9 mouse cellular contexts compared by ENCODE assay signal in the genomic region with DNA sequence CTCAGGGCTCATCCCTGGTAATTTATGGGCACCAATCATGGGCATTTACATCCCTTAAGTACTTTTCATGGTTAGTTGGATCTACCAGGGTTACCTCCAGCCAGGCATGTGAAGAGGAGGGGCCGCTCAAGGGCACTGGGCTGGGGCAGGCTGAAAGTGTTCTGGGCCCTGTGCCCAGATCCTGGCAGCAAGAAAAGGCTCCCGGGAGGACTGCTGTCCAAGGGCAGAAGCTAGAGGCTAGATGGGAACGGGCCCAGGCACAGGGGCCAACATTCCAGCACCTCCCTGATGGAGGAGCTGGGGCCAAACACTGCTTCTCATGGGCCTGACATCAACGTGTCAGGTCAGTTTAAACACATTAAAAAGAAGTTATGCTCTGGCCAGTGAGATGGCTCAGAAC. TPM values are rescaled to one million over a fixed set of nuclear protein-coding genes. Genes with fewer than 3 reads are reported as not detected.
DNase-seq lines count a peak whose midpoint lies in the region; ATAC-seq and TF ChIP-seq lines count a peak whose summit lies in the region.
"Had no signal": no experiment of that assay in that cellular context is flagged by ENCODE, and none has a peak within 500 bp of the region (broad histone marks: within the 10 kb centered on the region; RNA-seq: fewer than 3 reads in every experiment).

No protein-coding gene starts in this region.

- no peak for TF ChIP-seq EP300 in liver, postnatal 0 days (IDR thresholded peaks at IDR 0.05; ENCODE audit: low read depth)

- no peaks in the 10 kb centered on the region for H3K36me3 ChIP-seq in kidney, postnatal 0 days (ENCODE audit: insufficient read depth, low read length)
- H3K36me3 ChIP-seq in liver, postnatal 0 days (replicated peaks; ENCODE audit: insufficient read depth, low read length), result no peaks in the 10 kb centered on the region
- H3K36me3 ChIP-seq: midbrain, embryonic 12.5 days had no signal

- H3K27me3 ChIP-seq in kidney, postnatal 0 days (ENCODE audit: insufficient read depth, low read length), result no peaks in the 10 kb centered on the region
- H3K27me3 ChIP-seq in liver, postnatal 0 days (ENCODE audit: insufficient read depth, low read length), result no peaks in the 10 kb centered on the region

- no peak for TF ChIP-seq CTCF in brain, embryonic 14.5 days (IDR thresholded peaks at IDR 0.05; ENCODE audit: borderline replicate concordance, extremely low read depth, insufficient read depth, insufficient read length)
- TF ChIP-seq CTCF in kidney, postnatal 0 days (IDR thresholded peaks at IDR 0.05; ENCODE audit: low read depth), result no peak
- TF ChIP-seq CTCF in liver, postnatal 0 days (IDR thresholded peaks at IDR 0.05; ENCODE audit: low read depth), result no peak

- 11% methylated on average over 4 of the region's 4 CpGs for WGBS in kidney, postnatal 0 days
- 44% methylated on average over 4 of the region's 4 CpGs for WGBS in liver, postnatal 0 days (ENCODE audit: insufficient replicate concordance)

- TF ChIP-seq POLR2A in brain, embryonic 14.5 days (IDR thresholded peaks at IDR 0.05; ENCODE audit: borderline replicate concordance, extremely low read depth, insufficient read depth, insufficient read length, poor library complexity, severe bottlenecking), result no peak

- H3K4me2 ChIP-seq in kidney, postnatal 0 days (ENCODE audit: low read length), result no peak overlapping the region
- H3K4me2 ChIP-seq in liver, postnatal 0 days (ENCODE audit: low read depth, low read length), result no peak overlapping the region
- H3K4me2 ChIP-seq: midbrain, embryonic 12.5 days had no signal

- no peaks in the 10 kb centered on the region for H3K9me3 ChIP-seq in kidney, postnatal 0 days (replicated peaks; ENCODE audit: low read length)
- no peaks in the 10 kb centered on the region for H3K9me3 ChIP-seq in liver, postnatal 0 days (ENCODE audit: low read length)
- H3K9me3 ChIP-seq: midbrain, embryonic 12.5 days had no signal

- ATAC-seq in kidney, postnatal 0 days (replicated peaks; ENCODE audit: low FRiP score, low read depth), result 0 out of 2 replicates have a peak, but pooled peaks have one; percentile 25
- ATAC-seq in liver, postnatal 0 days, result no peak

- intact Hi-C loops in left cerebral cortex, postnatal 4 days (cut with DNase I), result loop anchor here (10.0 kb wide), 1 partner anchor 68 kb away; no protein-coding TSS in a partner anchor
- intact Hi-C loops in gastrocnemius, postnatal 14 days (cut with DNase I; ENCODE audit: low total_unique reads), result no loop called here

- no peak overlapping the region for H3K4me3 ChIP-seq in kidney, postnatal 0 days (replicated peaks; ENCODE audit: low read depth, low read length)
- H3K4me3 ChIP-seq in liver, postnatal 0 days (ENCODE audit: low read depth, low read length), result no peak overlapping the region
- H3K4me3 ChIP-seq: midbrain, embryonic 12.5 days had no signal

- H3K9ac ChIP-seq in kidney, postnatal 0 days (ENCODE audit: low read depth, low read length), result no peak overlapping the region
- H3K9ac ChIP-seq in liver, postnatal 0 days (replicated peaks), result no peak overlapping the region
- H3K9ac ChIP-seq: midbrain, embryonic 12.5 days had no signal

- H3K4me1 ChIP-seq in kidney, postnatal 0 days (replicated peaks; ENCODE audit: insufficient read depth, low read length), result 0 out of 2 replicates have a peak, but pooled peaks cover 2% of the 10 kb centered on the region
- H3K4me1 ChIP-seq in liver, postnatal 0 days (ENCODE audit: insufficient read depth), result no peaks in the 10 kb centered on the region

- peak; percentile 86 for DNase-seq in left cerebral cortex, postnatal 4 days
- DNase-seq in left cerebral cortex, adult 8-10 months (ENCODE audit: low spot score in 2 of 2), result no peak
- DNase-seq in brain, embryonic 14.5 days (ENCODE audit: low read depth), result peak; percentile 95
- DNase-seq in gastrocnemius, postnatal 14 days, result peak; percentile 77
- DNase-seq in kidney, postnatal 0 days (ENCODE audit: low spot score), result no peak
- DNase-seq in ovary, postnatal 14 days (ENCODE audit: low spot score), result peak; percentile 45
- no peak for DNase-seq in liver, postnatal 0 days
- no peak for DNase-seq in thymus, postnatal 14 days

- no peak overlapping the region for H3K27ac ChIP-seq in kidney, postnatal 0 days
- no peak overlapping the region for H3K27ac ChIP-seq in liver, postnatal 0 days (ENCODE audit: low read depth)
- H3K27ac ChIP-seq: midbrain, embryonic 12.5 days had no signal

RNA-seq across cellular contexts. Expression of a gene that starts 51.0 kb away (rescaled TPM):
- 10 to 100 TPM; 69.0 to 69.2 TPM for total RNA-seq in left cerebral cortex, postnatal 4 days (2021)
- total RNA-seq in left cerebral cortex, adult 8-10 months (2022), result 10 to 100 TPM; 55.4 to 66.6 (median 57.7) TPM
- 101 and 115 TPM in 2 replicates for polyA plus RNA-seq in brain, embryonic 14.5 days (2012; rRNA removed)
- total RNA-seq in gastrocnemius, postnatal 14 days (2021), result 10 to 100 TPM; 57.9 to 62.0 TPM
- 228 and 245 TPM in 2 replicates for polyA plus RNA-seq in kidney, postnatal 0 days (2015; fragmentation: Nextera tagmentation; extraction: Ambion mirVana)
- 82.4 and 88.9 TPM in 2 replicates for polyA plus RNA-seq in liver, postnatal 0 days (2015; fragmentation: Nextera tagmentation; extraction: Ambion mirVana)

Comparison
In these comparisons a context has a peak if more than half of its experiments do, and no peak if none do; other contexts are left out.
1. DNase-seq: peak in left cerebral cortex, postnatal 4 days (single experiment), brain, embryonic 14.5 days (single experiment), gastrocnemius, postnatal 14 days (single experiment) and ovary, postnatal 14 days (single experiment); none in left cerebral cortex, adult 8-10 months (0 of 2), kidney, postnatal 0 days (single experiment), liver, postnatal 0 days (single experiment) and thymus, postnatal 14 days (single experiment).